Mouse (Mus musculus) adrenal gland (tissue): Measurements from ENCODE around the gene Tmem203.

Source experiments
- intact Hi-C: fragments of 180-260 bp; cut with DNase I; formaldehyde crosslinking; loops from one replicate; pipeline ENCODE4 v1.15.1; 2025
- long read RNA-seq, 2 experiments: library from polyadenylated mRNA; unstranded; transcript quantifications; one replicate each; pipeline ENCODE4 v2.0.0; 2020; ENCODE audit warnings: borderline replicate concordance in 1 of 2; ENCODE audit not compliant: insufficient replicate concordance in 1 of 2

Gene Tmem203
- long read RNA-seq, experiment 1, transcript Tmem203-201 (1 exons, 854 nt) = major isoform, 29 of 29 reads
- long read RNA-seq, experiment 1, partial matches to known transcripts = 0 of 29 reads
- long read RNA-seq, experiment 1, other reads (novel, unspliced or antisense) = 0 of 29 reads
- long read RNA-seq, experiment 2, transcript Tmem203-201 (1 exons, 854 nt) = major isoform, 23 of 23 reads
- long read RNA-seq, experiment 2, partial matches to known transcripts = 0 of 23 reads
- long read RNA-seq, experiment 2, other reads (novel, unspliced or antisense) = 0 of 23 reads

- intact Hi-C loops = no loop called here
These were observed at the start of gene Tmem203 for GRCm38 (mm10) chr2:25255284-25255779. Tmem203 (plus strand) TSS chr2:25255439.

- intact Hi-C loops = no loop called here
These were observed 47.6 kb upstream of the Tmem203 start for GRCm38 (mm10) chr2:25207593-25207992.

- intact Hi-C loops = no loop called here
These were observed 44.6 kb upstream of the Tmem203 start for GRCm38 (mm10) chr2:25210686-25211085.

GRCm38 (mm10) chr2:25211121-25211670 lies 44.0 kb upstream of the Tmem203 start, which contains the start of gene Nelfb:
Nelfb (minus strand) TSS chr2:25211489.
- intact Hi-C loops = no loop called here

- intact Hi-C loops = no loop called here
These were observed 41.9 kb upstream of the Tmem203 start for GRCm38 (mm10) chr2:25213266-25213865.

GRCm38 (mm10) chr2:25214444-25214843 lies 40.8 kb upstream of the Tmem203 start, which contains the start of gene Stpg3:
Stpg3 (minus strand) TSS chr2:25214637.
- intact Hi-C loops = no loop called here

GRCm38 (mm10) chr2:25217666-25218065 lies 37.6 kb upstream of the Tmem203 start:
- intact Hi-C loops = no loop called here

GRCm38 (mm10) chr2:25218445-25218844 lies 36.8 kb upstream of the Tmem203 start, which contains the start of gene Fam166a:
Fam166a (plus strand) TSS chr2:25218745.
- intact Hi-C loops = no loop called here

GRCm38 (mm10) chr2:25221331-25221772 lies 33.9 kb upstream of the Tmem203 start:
- intact Hi-C loops = no loop called here

- intact Hi-C loops = no loop called here
These were observed 31.4 kb upstream of the Tmem203 start for GRCm38 (mm10) chr2:25223681-25224491.

GRCm38 (mm10) chr2:25224492-25224765 lies 30.8 kb upstream of the Tmem203 start, which contains the start of gene Tubb4b:
Tubb4b (minus strand) TSS chr2:25224702.
- intact Hi-C loops = no loop called here

GRCm38 (mm10) chr2:25224766-25225752 lies 30.2 kb upstream of the Tmem203 start:
- intact Hi-C loops = no loop called here

- intact Hi-C loops = no loop called here
These were observed 29.3 kb upstream of the Tmem203 start for GRCm38 (mm10) chr2:25225811-25226379.

GRCm38 (mm10) chr2:25226864-25227263 lies 28.4 kb upstream of the Tmem203 start:
- intact Hi-C loops = no loop called here

- intact Hi-C loops = no loop called here
These were observed 27.8 kb upstream of the Tmem203 start for GRCm38 (mm10) chr2:25227406-25227805.

- intact Hi-C loops = loop anchor here (1.0 kb wide), 1 partner anchor 35 kb away; no protein-coding TSS in a partner anchor
These were observed 26.8 kb upstream of the Tmem203 start for GRCm38 (mm10) chr2:25228431-25228889.

GRCm38 (mm10) chr2:25228995-25229530 lies 26.2 kb upstream of the Tmem203 start:
- intact Hi-C loops = loop anchor here (1.0 kb wide), 1 partner anchor 36 kb away; no protein-coding TSS in a partner anchor

- intact Hi-C loops = no loop called here
These were observed 25.7 kb upstream of the Tmem203 start for GRCm38 (mm10) chr2:25229582-25229981.

- intact Hi-C loops = no loop called here
These were observed 24.7 kb upstream of the Tmem203 start for GRCm38 (mm10) chr2:25230581-25230980.
